Mouse (Mus musculus): Measurements from ENCODE around the gene Slc44a5.
"Not testable (repeated sequence)": the region's sequence is repeated elsewhere in the genome, so short reads cannot be mapped to it uniquely, and the experiment has no call there.

DNA sequence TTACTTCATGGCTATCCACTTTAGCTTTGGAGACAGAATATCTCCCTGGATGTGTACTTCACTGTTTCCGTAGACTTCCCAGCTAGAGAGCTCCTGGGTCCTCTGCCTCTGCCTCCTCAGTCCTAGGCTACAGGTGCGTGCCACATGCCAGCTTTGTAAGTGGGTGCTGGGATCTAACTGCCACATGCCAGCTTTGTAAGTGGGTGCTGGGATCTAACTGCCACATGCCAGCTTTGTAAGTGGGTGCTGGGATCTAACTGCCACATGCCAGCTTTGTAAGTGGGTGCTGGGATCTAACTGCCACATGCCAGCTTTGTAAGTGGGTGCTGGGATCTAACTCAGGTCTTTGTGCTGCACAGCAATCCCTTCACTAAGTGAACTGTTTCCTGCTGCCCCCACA is 281.0 kb downstream of the Slc44a5 start:
- TF ChIP-seq CTCF (IDR thresholded peaks at IDR 0.05; ENCODE audit: insufficient read depth, low read length); POLR2A (IDR thresholded peaks at IDR 0.05; ENCODE audit: borderline replicate concordance, extremely low read depth, low read depth, low read length): not testable (repeated sequence)
